Mouse (Mus musculus) MEL (cell line): Measurements from ENCODE around the gene Pip5k1b. TPM values are rescaled to one million over a fixed set of nuclear protein-coding genes. Genes with fewer than 3 reads are reported as not detected.
A peak's percentile ranks its signal among the peaks of the same experiment; 100 is the strongest.

ENCODE experiments used
- DNase-seq: peaks from one replicate; pipeline ENCODE4 v3.0.0; 2011; ENCODE audit warnings: low read depth, low spot score
- H3K27ac ChIP-seq: 2 replicates; pipeline ENCODE4 v1.5.1; 2012; ENCODE audit warnings: low read depth, mild to moderate bottlenecking, control low read depth, low read length, moderate library complexity; ENCODE audit not compliant: control insufficient read depth
- H3K27me3 ChIP-seq, 2 experiments: fragments of 150-350 bp in 1 of 2; sonication (generic) in 1 of 2; 2 replicates each; pipeline ENCODE4 v1.6.1; 2012; ENCODE audit warnings: low read length in 2 of 2, mild to moderate bottlenecking in 2 of 2, improper control_type of control experiment in 1 of 2, moderate library complexity in 1 of 2; ENCODE audit not compliant: insufficient read depth in 2 of 2, control insufficient read depth in 1 of 2
- H3K36me3 ChIP-seq, 2 experiments: 2 replicates each; pipeline ENCODE4 v1.6.1; 2012 to 2014; ENCODE audit warnings: low read length in 2 of 2, improper control_type of control experiment in 1 of 2, inconsistent platforms in 1 of 2, mild to moderate bottlenecking in 1 of 2; ENCODE audit not compliant: insufficient read depth in 2 of 2, control insufficient read depth in 1 of 2
- H3K4me1 ChIP-seq, 2 experiments: fragments of 150-350 bp in 1 of 2; sonication (generic) in 1 of 2; 2 replicates each; pipeline ENCODE4 v1.6.1; 2012; ENCODE audit warnings: low read length in 2 of 2, improper control_type of control experiment in 1 of 2, mild to moderate bottlenecking in 1 of 2; ENCODE audit not compliant: insufficient read depth in 2 of 2, control insufficient read depth in 1 of 2
- H3K4me3 ChIP-seq, 2 experiments: fragments of 150-350 bp in 1 of 2; sonication (generic) in 1 of 2; 2 replicates each; pipeline ENCODE4 v1.5.1; 2012; ENCODE audit warnings: low read depth in 2 of 2, low read length in 2 of 2, mild to moderate bottlenecking in 2 of 2, moderate library complexity in 2 of 2, control low read depth in 1 of 2, improper control_type of control experiment in 1 of 2; ENCODE audit not compliant: control insufficient read depth in 1 of 2, insufficient read depth in 1 of 2
- H3K79me2 ChIP-seq: 2 replicates; pipeline ENCODE4 v1.6.1; 2012; ENCODE audit warnings: mild to moderate bottlenecking, low read length, moderate library complexity; ENCODE audit not compliant: control insufficient read depth, poor library complexity, insufficient read depth
- H3K9ac ChIP-seq: 2 replicates; pipeline ENCODE4 v1.6.1; 2012; ENCODE audit warnings: low read depth, mild to moderate bottlenecking, control low read depth, low read length, moderate library complexity; ENCODE audit not compliant: control insufficient read depth, poor library complexity, severe bottlenecking
- H3K9me3 ChIP-seq: fragments of 150-350 bp; sonication (generic); replicated peaks from 2 replicates; pipeline ENCODE4 v1.6.1; 2012; ENCODE audit warnings: mild to moderate bottlenecking, low read length, improper control_type of control experiment, moderate library complexity; ENCODE audit not compliant: insufficient read depth
- CTCF ChIP-seq, 3 experiments: IDR thresholded peaks in 2 of 3; conservative IDR thresholded peaks in 1 of 3; 2 replicates each; pipeline ENCODE4 v1.5.1; 2011 to 2012; ENCODE audit warnings: low read length in 3 of 3, low read depth in 2 of 3, mild to moderate bottlenecking in 2 of 3, improper control_type of control experiment in 1 of 3, inconsistent platforms in 1 of 3, mixed read lengths in 1 of 3, moderate library complexity in 1 of 3; ENCODE audit not compliant: control insufficient read depth in 1 of 3, insufficient read depth in 1 of 3, poor library complexity in 1 of 3, severe bottlenecking in 1 of 3
- GATA1 ChIP-seq: IDR thresholded peaks from 2 replicates; pipeline ENCODE4 v1.6.1; 2011; ENCODE audit warnings: low read depth, low read length, improper control_type of control experiment
- MXI1 ChIP-seq: IDR thresholded peaks from 2 replicates; pipeline ENCODE4 v1.6.1; 2011; ENCODE audit warnings: mild to moderate bottlenecking, low read depth, low read length, improper control_type of control experiment
- POLR2A ChIP-seq, 2 experiments: IDR thresholded peaks; 2 replicates each; pipeline ENCODE4 v1.6.1; 2011 to 2012; ENCODE audit warnings: low read length in 2 of 2, mild to moderate bottlenecking in 2 of 2, control low read depth in 1 of 2, improper control_type of control experiment in 1 of 2, low read depth in 1 of 2, moderate library complexity in 1 of 2; ENCODE audit not compliant: control insufficient read depth in 1 of 2, insufficient read depth in 1 of 2, poor library complexity in 1 of 2
- RAD21 ChIP-seq: IDR thresholded peaks from 2 replicates; pipeline ENCODE4 v1.6.1; 2011; ENCODE audit warnings: mild to moderate bottlenecking, low read depth, low read length, improper control_type of control experiment
- SIN3A ChIP-seq: IDR thresholded peaks from 2 replicates; pipeline ENCODE4 v1.6.1; 2012; ENCODE audit warnings: low read length, improper control_type of control experiment, inconsistent platforms
- SMC3 ChIP-seq: IDR thresholded peaks from 2 replicates; pipeline ENCODE4 v1.6.1; 2011; ENCODE audit warnings: low read depth, low read length, improper control_type of control experiment
- ZC3H11A ChIP-seq: IDR thresholded peaks from 2 replicates; pipeline ENCODE4 v1.6.1; 2012; ENCODE audit warnings: low read depth, mild to moderate bottlenecking, inconsistent platforms, low read length, improper control_type of control experiment
- polyA plus RNA-seq, 2 experiments: library from polyadenylated mRNA; stranded (reverse) in 1 of 2; unstranded in 1 of 2; fragments of >175 nt in 1 of 2; fragments of >200 nt in 1 of 2; gene quantifications; 2 replicates each; pipeline versions ENCODE4 v1.2.1 to v1.2.4; 2012; ENCODE audit warnings: low replicate concordance in 2 of 2, low read depth in 1 of 2; ENCODE audit not compliant: insufficient read length in 2 of 2, insufficient read depth in 1 of 2, missing spikeins in 1 of 2
- total RNA-seq: library from RNA; depleted of rRNA; stranded (reverse); fragments of 300-350 nt; gene quantifications from 2 replicates; pipeline ENCODE4 v1.2.3, GENCODE M21; 2012

Gene Pip5k1b
- total and polyA plus RNA-seq, 3 experiments, result 3.4 to 10.0 TPM; not detected in 1

DNA sequence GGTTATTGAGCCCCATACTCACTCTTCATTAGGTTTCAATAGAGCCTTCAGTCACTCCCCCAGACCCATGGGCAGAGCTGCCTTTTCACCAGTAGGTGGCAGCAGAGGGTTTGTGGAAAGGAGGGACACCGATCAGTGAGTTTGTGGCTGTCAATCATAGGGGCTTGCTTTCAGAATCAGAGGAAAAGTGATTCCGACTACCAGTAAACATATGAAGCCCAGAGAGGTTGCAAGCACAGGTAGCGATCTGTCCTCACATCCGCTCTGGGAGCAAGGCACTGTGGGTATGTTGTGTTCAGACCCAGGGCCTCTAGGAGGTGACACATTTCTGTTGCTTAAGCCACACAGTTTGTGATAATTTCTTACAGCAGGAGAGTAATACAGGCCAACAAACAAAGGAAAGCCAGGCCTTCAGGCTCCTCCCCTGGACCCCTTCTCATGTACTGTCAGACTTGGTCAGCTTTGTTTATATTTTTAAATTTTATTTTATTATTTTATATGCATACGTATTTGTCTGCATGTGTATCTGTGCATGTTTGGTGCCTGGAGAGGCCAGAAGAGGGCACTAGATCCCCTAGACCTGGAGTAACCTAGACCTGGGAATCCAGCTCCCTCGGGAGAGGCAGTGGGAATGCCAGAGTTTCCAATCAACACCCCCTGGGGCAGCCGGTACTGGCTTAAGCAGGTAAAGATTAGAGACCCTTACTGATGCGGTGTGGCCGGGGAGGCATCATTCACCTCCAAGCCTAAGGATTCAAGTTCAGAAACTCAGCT lies 254.5 kb downstream of the Pip5k1b start:
- no peaks in the 10 kb centered on the region for H3K79me2 ChIP-seq
- H3K27me3 ChIP-seq, result no peaks in the 10 kb centered on the region
- no peaks in the 10 kb centered on the region for H3K9me3 ChIP-seq
- no peaks in the 10 kb centered on the region for H3K4me1 ChIP-seq
- H3K27ac ChIP-seq, result no peak overlapping the region
- H3K4me3 ChIP-seq, result peak overlapping the region; percentile 58 to 60
- DNase-seq, result peak; percentile 83
- H3K36me3 ChIP-seq, result no peaks in the 10 kb centered on the region
- peak overlapping the region; percentile 47 for H3K9ac ChIP-seq
- TF ChIP-seq CTCF (IDR thresholded peaks at IDR 0.05 in 2 of 3, conservative IDR thresholded peaks at IDR 0.05 in 1 of 3; ENCODE audit: control insufficient read depth in 1 of 3, insufficient read depth in 1 of 3, low read depth in 2 of 3, low read length in 3 of 3, poor library complexity in 1 of 3, severe bottlenecking in 1 of 3) (peak; percentile 70 to 88 (median 70)), SMC3 (peak; percentile 67), MXI1 (no peak), RAD21 (peak; percentile 71), ZC3H11A (peak; percentile 51)

- H3K9me3 ChIP-seq, result no peaks in the 10 kb centered on the region
- H3K27ac ChIP-seq, result no peak overlapping the region
- no peaks in the 10 kb centered on the region; a peak in 1 of 4 replicates for H3K27me3 ChIP-seq
- TF ChIP-seq GATA1, result no peak
- H3K79me2 ChIP-seq, result no peaks in the 10 kb centered on the region
- H3K9ac ChIP-seq, result no peak overlapping the region
- no peak for DNase-seq
- H3K4me1 ChIP-seq, result no peaks in the 10 kb centered on the region
- H3K4me3 ChIP-seq, result no peak overlapping the region
- no peaks in the 10 kb centered on the region for H3K36me3 ChIP-seq
Observed at GRCm38 (mm10) chr19:24293537-24293936, 262.1 kb downstream of the Pip5k1b start.

DNA sequence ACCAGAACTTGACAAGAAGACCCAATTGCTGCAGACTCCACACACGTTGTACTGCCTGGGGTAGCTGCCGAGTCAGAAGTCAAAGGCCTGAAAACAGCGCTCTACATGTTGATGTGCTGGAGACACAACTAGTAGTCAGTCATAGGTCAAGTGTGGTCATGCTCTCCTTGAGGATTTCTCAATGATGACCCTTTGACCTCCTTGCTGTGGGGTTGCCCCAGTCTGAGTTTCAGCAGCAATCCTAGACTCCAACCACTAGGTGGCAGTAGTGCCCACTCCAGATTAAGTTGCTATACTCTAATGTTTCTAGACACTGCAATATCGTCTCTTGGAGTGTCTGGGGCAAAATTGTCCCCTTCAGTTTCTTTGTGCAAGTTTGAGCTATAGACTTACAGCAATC lies 271.5 kb downstream of the Pip5k1b start:
- Histone ChIP-seq H3K36me3 (no peaks in the 10 kb centered on the region), H3K27me3 (peaks cover 0 to 5% of the 10 kb centered on the region in 2 experiments; a peak in 2 of 4 replicates), H3K4me3 (no peak overlapping the region), H3K4me1 (peaks cover 0 to 6% of the 10 kb centered on the region in 2 experiments; a peak in 2 of 4 replicates), H3K9me3 (no peaks in the 10 kb centered on the region), H3K9ac (no peak overlapping the region), H3K27ac (no peak overlapping the region), H3K79me2 (peaks cover 2% of the 10 kb centered on the region; the same call in 1 of the 2 replicates)
- DNase-seq, result peak; percentile 81
- TF ChIP-seq SIN3A, result no peak
- TF ChIP-seq SMC3, result peak; percentile 73
- TF ChIP-seq RAD21, result peak; percentile 70
- no peak for TF ChIP-seq POLR2A (IDR thresholded peaks at IDR 0.05; ENCODE audit: control insufficient read depth in 1 of 2, insufficient read depth in 1 of 2, low read depth in 1 of 2, low read length in 2 of 2, poor library complexity in 1 of 2)
- peak; percentile 76 to 87 (median 76) for TF ChIP-seq CTCF (IDR thresholded peaks at IDR 0.05 in 2 of 3, conservative IDR thresholded peaks at IDR 0.05 in 1 of 3; ENCODE audit: control insufficient read depth in 1 of 3, insufficient read depth in 1 of 3, low read depth in 2 of 3, low read length in 3 of 3, poor library complexity in 1 of 3, severe bottlenecking in 1 of 3)
- peak; percentile 56 for TF ChIP-seq ZC3H11A
